Mouse (Mus musculus) MEL (cell line): Measurements from ENCODE around the gene Nolc1. TPM values are rescaled to one million over a fixed set of nuclear protein-coding genes. Genes with fewer than 3 reads are reported as not detected.
A peak's percentile ranks its signal among the peaks of the same experiment; 100 is the strongest.

Source experiments
- DNase-seq: peaks from one replicate; pipeline ENCODE4 v3.0.0; 2011; ENCODE audit warnings: low read depth, low spot score
- H3K27ac ChIP-seq: 2 replicates; pipeline ENCODE4 v1.5.1; 2012; ENCODE audit warnings: low read depth, mild to moderate bottlenecking, control low read depth, low read length, moderate library complexity; ENCODE audit not compliant: control insufficient read depth
- H3K27me3 ChIP-seq, 2 experiments: fragments of 150-350 bp in 1 of 2; sonication (generic) in 1 of 2; 2 replicates each; pipeline ENCODE4 v1.6.1; 2012; ENCODE audit warnings: low read length in 2 of 2, mild to moderate bottlenecking in 2 of 2, improper control_type of control experiment in 1 of 2, moderate library complexity in 1 of 2; ENCODE audit not compliant: insufficient read depth in 2 of 2, control insufficient read depth in 1 of 2
- H3K36me3 ChIP-seq, 2 experiments: 2 replicates each; pipeline ENCODE4 v1.6.1; 2012 to 2014; ENCODE audit warnings: low read length in 2 of 2, improper control_type of control experiment in 1 of 2, inconsistent platforms in 1 of 2, mild to moderate bottlenecking in 1 of 2; ENCODE audit not compliant: insufficient read depth in 2 of 2, control insufficient read depth in 1 of 2
- H3K4me1 ChIP-seq, 2 experiments: fragments of 150-350 bp in 1 of 2; sonication (generic) in 1 of 2; 2 replicates each; pipeline ENCODE4 v1.6.1; 2012; ENCODE audit warnings: low read length in 2 of 2, improper control_type of control experiment in 1 of 2, mild to moderate bottlenecking in 1 of 2; ENCODE audit not compliant: insufficient read depth in 2 of 2, control insufficient read depth in 1 of 2
- H3K4me3 ChIP-seq, 2 experiments: fragments of 150-350 bp in 1 of 2; sonication (generic) in 1 of 2; 2 replicates each; pipeline ENCODE4 v1.5.1; 2012; ENCODE audit warnings: low read depth in 2 of 2, low read length in 2 of 2, mild to moderate bottlenecking in 2 of 2, moderate library complexity in 2 of 2, control low read depth in 1 of 2, improper control_type of control experiment in 1 of 2; ENCODE audit not compliant: control insufficient read depth in 1 of 2, insufficient read depth in 1 of 2
- H3K79me2 ChIP-seq: 2 replicates; pipeline ENCODE4 v1.6.1; 2012; ENCODE audit warnings: mild to moderate bottlenecking, low read length, moderate library complexity; ENCODE audit not compliant: control insufficient read depth, poor library complexity, insufficient read depth
- H3K9ac ChIP-seq: 2 replicates; pipeline ENCODE4 v1.6.1; 2012; ENCODE audit warnings: low read depth, mild to moderate bottlenecking, control low read depth, low read length, moderate library complexity; ENCODE audit not compliant: control insufficient read depth, poor library complexity, severe bottlenecking
- H3K9me3 ChIP-seq: fragments of 150-350 bp; sonication (generic); replicated peaks from 2 replicates; pipeline ENCODE4 v1.6.1; 2012; ENCODE audit warnings: mild to moderate bottlenecking, low read length, improper control_type of control experiment, moderate library complexity; ENCODE audit not compliant: insufficient read depth
- BHLHE40 ChIP-seq: IDR thresholded peaks from 2 replicates; pipeline ENCODE4 v1.6.1; 2012; ENCODE audit warnings: low read depth, mild to moderate bottlenecking, inconsistent platforms, low read length, improper control_type of control experiment, borderline replicate concordance
- CHD1 ChIP-seq: IDR thresholded peaks from 2 replicates; pipeline ENCODE4 v1.6.1; 2012; ENCODE audit warnings: low read depth, mild to moderate bottlenecking, inconsistent platforms, low read length, improper control_type of control experiment
- CHD2 ChIP-seq: IDR thresholded peaks from 2 replicates; pipeline ENCODE4 v1.6.1; 2011; ENCODE audit warnings: low read length, improper control_type of control experiment
- ELF1 ChIP-seq: IDR thresholded peaks from 2 replicates; pipeline ENCODE4 v1.6.1; 2014; ENCODE audit warnings: low read depth, mild to moderate bottlenecking, inconsistent platforms, low read length, improper control_type of control experiment, moderate library complexity
- EP300 ChIP-seq, 2 experiments: IDR thresholded peaks; 2 replicates each; pipeline ENCODE4 v1.6.1; 2011; ENCODE audit warnings: improper control_type of control experiment in 2 of 2, low read length in 2 of 2, low read depth in 1 of 2, mild to moderate bottlenecking in 1 of 2
- HCFC1 ChIP-seq: IDR thresholded peaks from 2 replicates; pipeline ENCODE4 v1.6.1; 2012; ENCODE audit warnings: low read depth, mild to moderate bottlenecking, inconsistent platforms, low read length, improper control_type of control experiment, moderate library complexity
- JUND ChIP-seq: IDR thresholded peaks from 2 replicates; pipeline ENCODE4 v1.6.1; 2011; ENCODE audit warnings: low read depth, mild to moderate bottlenecking, improper control_type of control experiment, low read length
- MAFK ChIP-seq: IDR thresholded peaks from 2 replicates; pipeline ENCODE4 v1.6.1; 2011; ENCODE audit warnings: low read depth, mild to moderate bottlenecking, low read length, improper control_type of control experiment, borderline replicate concordance
- MAX ChIP-seq: IDR thresholded peaks from 2 replicates; pipeline ENCODE4 v1.6.1; 2011; ENCODE audit warnings: low read length, improper control_type of control experiment
- MEF2A ChIP-seq: IDR thresholded peaks from 2 replicates; pipeline ENCODE4 v1.6.1; 2014; ENCODE audit warnings: low read depth, mild to moderate bottlenecking, inconsistent platforms, low read length, improper control_type of control experiment; ENCODE audit not compliant: poor library complexity, insufficient replicate concordance, severe bottlenecking; ENCODE audit errors: extremely low read depth
- MXI1 ChIP-seq: IDR thresholded peaks from 2 replicates; pipeline ENCODE4 v1.6.1; 2011; ENCODE audit warnings: mild to moderate bottlenecking, low read depth, low read length, improper control_type of control experiment
- NELFE ChIP-seq: IDR thresholded peaks from 2 replicates; pipeline ENCODE4 v1.6.1; 2011; ENCODE audit warnings: low read depth, low read length, improper control_type of control experiment
- NRF1 ChIP-seq: IDR thresholded peaks from 2 replicates; pipeline ENCODE4 v1.6.1; 2014; ENCODE audit warnings: low read depth, mild to moderate bottlenecking, inconsistent platforms, low read length, improper control_type of control experiment, moderate library complexity; ENCODE audit not compliant: poor library complexity, insufficient read depth, severe bottlenecking
- POLR2A ChIP-seq, 2 experiments: IDR thresholded peaks; 2 replicates each; pipeline ENCODE4 v1.6.1; 2011 to 2012; ENCODE audit warnings: low read length in 2 of 2, mild to moderate bottlenecking in 2 of 2, control low read depth in 1 of 2, improper control_type of control experiment in 1 of 2, low read depth in 1 of 2, moderate library complexity in 1 of 2; ENCODE audit not compliant: control insufficient read depth in 1 of 2, insufficient read depth in 1 of 2, poor library complexity in 1 of 2
- RAD21 ChIP-seq: IDR thresholded peaks from 2 replicates; pipeline ENCODE4 v1.6.1; 2011; ENCODE audit warnings: mild to moderate bottlenecking, low read depth, low read length, improper control_type of control experiment
- RCOR1 ChIP-seq: IDR thresholded peaks from 2 replicates; pipeline ENCODE4 v1.6.1; 2012; ENCODE audit warnings: low read depth, mild to moderate bottlenecking, inconsistent platforms, low read length, improper control_type of control experiment
- TBP ChIP-seq: IDR thresholded peaks from 2 replicates; pipeline ENCODE4 v1.8.0; 2011; ENCODE audit warnings: low read depth, low read length, improper control_type of control experiment
- UBTF ChIP-seq: IDR thresholded peaks from 2 replicates; pipeline ENCODE4 v1.6.1; 2012; ENCODE audit warnings: low read depth, mild to moderate bottlenecking, inconsistent platforms, low read length, improper control_type of control experiment, moderate library complexity, borderline replicate concordance; ENCODE audit not compliant: insufficient read depth
- USF1 ChIP-seq: IDR thresholded peaks from 2 replicates; pipeline ENCODE4 v1.6.1; 2014; ENCODE audit warnings: low read depth, mild to moderate bottlenecking, inconsistent platforms, low read length, improper control_type of control experiment, moderate library complexity
- USF2 ChIP-seq, 2 experiments: IDR thresholded peaks; 2 replicates each; pipeline ENCODE4 v1.6.1; 2011 to 2012; ENCODE audit warnings: improper control_type of control experiment in 2 of 2, low read length in 2 of 2, borderline replicate concordance in 1 of 2, inconsistent platforms in 1 of 2, low read depth in 1 of 2, mild to moderate bottlenecking in 1 of 2; ENCODE audit not compliant: insufficient read depth in 1 of 2
- ZC3H11A ChIP-seq: IDR thresholded peaks from 2 replicates; pipeline ENCODE4 v1.6.1; 2012; ENCODE audit warnings: low read depth, mild to moderate bottlenecking, inconsistent platforms, low read length, improper control_type of control experiment
- ZKSCAN1 ChIP-seq: IDR thresholded peaks from 2 replicates; pipeline ENCODE4 v1.6.1; 2012; ENCODE audit warnings: low read depth, mild to moderate bottlenecking, inconsistent platforms, low read length, improper control_type of control experiment, moderate library complexity
- ZMIZ1 ChIP-seq: IDR thresholded peaks from 2 replicates; pipeline ENCODE4 v1.6.1; 2012; ENCODE audit warnings: low read depth, mild to moderate bottlenecking, inconsistent platforms, low read length, improper control_type of control experiment, moderate library complexity
- ZNF384 ChIP-seq: IDR thresholded peaks from 2 replicates; pipeline ENCODE4 v1.6.1; 2012; ENCODE audit warnings: low read depth, mild to moderate bottlenecking, inconsistent platforms, low read length, improper control_type of control experiment
- polyA plus RNA-seq, 2 experiments: library from polyadenylated mRNA; stranded (reverse) in 1 of 2; unstranded in 1 of 2; fragments of >175 nt in 1 of 2; fragments of >200 nt in 1 of 2; gene quantifications; 2 replicates each; pipeline versions ENCODE4 v1.2.1 to v1.2.4; 2012; ENCODE audit warnings: low replicate concordance in 2 of 2, low read depth in 1 of 2; ENCODE audit not compliant: insufficient read length in 2 of 2, insufficient read depth in 1 of 2, missing spikeins in 1 of 2
- total RNA-seq: library from RNA; depleted of rRNA; stranded (reverse); fragments of 300-350 nt; gene quantifications from 2 replicates; pipeline ENCODE4 v1.2.3, GENCODE M21; 2012

Nolc1 gene
- total and polyA plus RNA-seq, 3 experiments: 213 to 753 (median 294) TPM

DNA sequence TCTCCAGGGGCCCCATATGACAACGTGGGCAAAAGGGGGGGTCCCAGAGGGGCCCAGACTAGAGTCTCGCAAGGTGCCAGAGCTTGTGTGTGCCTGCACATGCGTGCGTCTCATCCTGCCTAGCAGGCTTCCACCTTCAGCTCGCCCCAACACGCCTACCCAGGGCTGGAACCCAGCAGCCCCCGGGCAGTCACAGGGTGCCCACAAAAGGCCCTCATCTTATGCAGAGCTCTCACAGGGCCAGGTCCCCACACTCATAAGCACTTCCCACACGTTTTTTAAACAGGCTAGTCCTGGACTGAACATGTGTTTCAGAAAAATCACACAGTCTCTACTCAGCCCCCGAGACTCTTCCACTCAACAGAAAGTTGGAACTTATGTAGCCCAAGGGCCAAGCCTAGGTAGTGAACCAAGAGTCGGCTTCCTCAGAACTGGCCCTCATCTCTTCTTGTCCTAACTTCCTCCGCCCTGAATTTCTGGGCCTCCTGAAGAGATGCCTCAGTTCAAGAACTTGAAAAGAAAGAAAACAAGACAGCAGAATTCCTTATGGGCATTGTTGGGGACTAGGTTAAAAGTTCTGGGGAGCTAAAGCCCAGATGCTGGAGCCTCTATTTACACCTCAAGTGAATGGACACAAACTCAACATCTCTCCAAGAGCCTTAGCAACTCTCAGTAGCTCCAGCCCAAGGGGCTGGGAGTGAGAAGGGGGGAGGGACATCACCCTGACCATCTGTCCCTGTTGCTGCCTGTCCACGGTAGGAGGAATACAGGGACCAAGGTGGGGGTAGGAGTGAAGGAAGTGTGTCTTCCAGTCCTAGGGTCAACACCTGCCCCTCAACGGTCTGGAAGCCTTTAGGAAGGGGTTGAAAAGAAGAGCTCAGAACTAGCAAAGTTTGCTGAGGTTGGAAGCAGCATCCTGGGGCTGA, 37.5 kb upstream of the Nolc1 start (continued):
- TF ChIP-seq UBTF (no peak), ZMIZ1 (peak; percentile 24; the same call in 1 of the 2 replicates), POLR2A (IDR thresholded peaks at IDR 0.05; ENCODE audit: control insufficient read depth in 1 of 2, insufficient read depth in 1 of 2, low read depth in 1 of 2, low read length in 2 of 2, poor library complexity in 1 of 2) (peak in 1 of 2 experiments; percentile 40; a peak in 3 of 4 replicates), NRF1 (peak; percentile 72), ELF1 (no peak), ZC3H11A (no peak), CHD2 (no peak), BHLHE40 (no peak), ZKSCAN1 (no peak)

GRCm38 (mm10) chr19:46038851-46039260, 36.8 kb upstream of the Nolc1 start:
- peak; percentile 53 for DNase-seq
- H3K4me3 ChIP-seq: peak overlapping the region; percentile 76 to 85
- H3K36me3 ChIP-seq: peaks cover 18 to 48% of the 10 kb centered on the region in 2 experiments
- peak overlapping the region; percentile 86 for H3K9ac ChIP-seq
- H3K9me3 ChIP-seq: no peaks in the 10 kb centered on the region
- peak overlapping the region; percentile 99 for H3K27ac ChIP-seq
- peaks cover 23 to 53% of the 10 kb centered on the region in 2 experiments for H3K4me1 ChIP-seq
- TF ChIP-seq POLR2A (IDR thresholded peaks at IDR 0.05; ENCODE audit: control insufficient read depth in 1 of 2, insufficient read depth in 1 of 2, low read depth in 1 of 2, low read length in 2 of 2, poor library complexity in 1 of 2) (peak in 1 of 2 experiments; percentile 39; a peak in 1 of 4 replicates), CHD2 (no peak)
- H3K79me2 ChIP-seq: peaks cover 87% of the 10 kb centered on the region
- H3K27me3 ChIP-seq: no peaks in the 10 kb centered on the region

GRCm38 (mm10) chr19:46039478-46039877, 36.2 kb upstream of the Nolc1 start:
- Histone ChIP-seq H3K4me1 (peaks cover 23 to 57% of the 10 kb centered on the region in 2 experiments), H3K79me2 (peaks cover 91% of the 10 kb centered on the region), H3K27ac (peak overlapping the region; percentile 90), H3K27me3 (no peaks in the 10 kb centered on the region), H3K9me3 (no peaks in the 10 kb centered on the region), H3K9ac (peak overlapping the region; percentile 86), H3K4me3 (peak overlapping the region; percentile 76 to 85), H3K36me3 (peaks cover 14 to 49% of the 10 kb centered on the region in 2 experiments)
- DNase-seq: peak; percentile 96
- TF ChIP-seq NRF1: 0 out of 2 replicates have a peak, but pooled peaks have one; percentile 20
- TF ChIP-seq CHD1: no peak; the same call in 1 of the 2 replicates
- peak; percentile 74 for TF ChIP-seq HCFC1
- TF ChIP-seq EP300 (IDR thresholded peaks at IDR 0.05; ENCODE audit: low read depth in 1 of 2, low read length in 2 of 2): peak in 1 of 2 experiments; percentile 49; a peak in 2 of 4 replicates
- no peak for TF ChIP-seq MAFK
- no peak for TF ChIP-seq RCOR1
- no peak for TF ChIP-seq USF2 (IDR thresholded peaks at IDR 0.05; ENCODE audit: borderline replicate concordance in 1 of 2, insufficient read depth in 1 of 2, low read depth in 1 of 2, low read length in 2 of 2)
- TF ChIP-seq RAD21: no peak
- no peak for TF ChIP-seq MAX
- TF ChIP-seq JUND: no peak
- TF ChIP-seq BHLHE40: no peak
- TF ChIP-seq CHD2: no peak
- peak; percentile 55; the same call in 1 of the 2 replicates for TF ChIP-seq TBP
- no peak for TF ChIP-seq UBTF
- no peak for TF ChIP-seq MXI1
- no peak for TF ChIP-seq MEF2A
- TF ChIP-seq ZNF384: no peak
- TF ChIP-seq USF1: no peak
- TF ChIP-seq NELFE: peak; percentile 90
- TF ChIP-seq POLR2A (IDR thresholded peaks at IDR 0.05; ENCODE audit: control insufficient read depth in 1 of 2, insufficient read depth in 1 of 2, low read depth in 1 of 2, low read length in 2 of 2, poor library complexity in 1 of 2): peak; percentile 79 to 88
